Mouse (Mus musculus) ES-E14 (cell line): ENCODE results near the gene Lrrc42.

ENCODE experiments used
- CHD2 ChIP-seq: IDR thresholded peaks from 2 replicates; pipeline ENCODE4 v1.6.1; 2014; ENCODE audit warnings: mild to moderate bottlenecking, low read depth, low read length, inconsistent platforms
- HCFC1 ChIP-seq: IDR thresholded peaks from 2 replicates; pipeline ENCODE4 v1.6.1; 2012; ENCODE audit warnings: low read length, inconsistent platforms, borderline replicate concordance; ENCODE audit not compliant: insufficient read depth
- MAFK ChIP-seq: IDR thresholded peaks from 2 replicates; pipeline ENCODE4 v1.6.1; 2014; ENCODE audit warnings: mild to moderate bottlenecking, low read depth, low read length, inconsistent platforms; ENCODE audit not compliant: insufficient read depth
- ZC3H11A ChIP-seq: IDR thresholded peaks from 2 replicates; pipeline ENCODE4 v1.6.1; 2012; ENCODE audit warnings: low read depth, mild to moderate bottlenecking, inconsistent platforms, low read length, borderline replicate concordance

DNA sequence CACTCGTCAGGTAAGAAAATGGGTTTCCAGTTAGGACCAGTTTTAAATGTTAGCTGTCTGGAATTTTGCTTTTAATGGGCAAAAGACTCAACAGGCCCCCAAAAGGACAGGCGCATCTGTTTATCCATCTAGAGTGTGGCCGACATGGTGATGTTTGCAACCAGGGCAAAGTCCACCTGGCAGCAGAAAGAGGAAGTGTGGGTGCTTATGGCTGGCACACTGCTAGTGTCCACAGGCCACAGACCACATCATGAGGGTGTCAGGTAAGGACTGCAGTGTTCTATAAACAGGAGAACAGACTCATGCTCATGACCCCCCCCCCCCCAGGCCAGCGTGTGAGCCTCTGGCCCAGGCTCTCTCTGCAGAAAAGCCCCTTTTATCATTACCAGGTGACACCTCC lies 49.5 kb upstream of the Lrrc42 start:
- TF ChIP-seq HCFC1 (no peak), ZC3H11A (no peak), CHD2 (no peak), MAFK (no peak)
